Mouse (Mus musculus): ENCODE results near the gene Krr1. TPM values are rescaled to one million over a fixed set of nuclear protein-coding genes. Genes with fewer than 3 reads are reported as not detected.
A peak's percentile ranks its signal among the peaks of the same experiment; 100 is the strongest.

Gene Krr1
- 47.4 and 47.6 TPM in 2 replicates for polyA plus RNA-seq (2014; fragmentation: Nextera tagmentation; extraction: Ambion mirVana)

DNA sequence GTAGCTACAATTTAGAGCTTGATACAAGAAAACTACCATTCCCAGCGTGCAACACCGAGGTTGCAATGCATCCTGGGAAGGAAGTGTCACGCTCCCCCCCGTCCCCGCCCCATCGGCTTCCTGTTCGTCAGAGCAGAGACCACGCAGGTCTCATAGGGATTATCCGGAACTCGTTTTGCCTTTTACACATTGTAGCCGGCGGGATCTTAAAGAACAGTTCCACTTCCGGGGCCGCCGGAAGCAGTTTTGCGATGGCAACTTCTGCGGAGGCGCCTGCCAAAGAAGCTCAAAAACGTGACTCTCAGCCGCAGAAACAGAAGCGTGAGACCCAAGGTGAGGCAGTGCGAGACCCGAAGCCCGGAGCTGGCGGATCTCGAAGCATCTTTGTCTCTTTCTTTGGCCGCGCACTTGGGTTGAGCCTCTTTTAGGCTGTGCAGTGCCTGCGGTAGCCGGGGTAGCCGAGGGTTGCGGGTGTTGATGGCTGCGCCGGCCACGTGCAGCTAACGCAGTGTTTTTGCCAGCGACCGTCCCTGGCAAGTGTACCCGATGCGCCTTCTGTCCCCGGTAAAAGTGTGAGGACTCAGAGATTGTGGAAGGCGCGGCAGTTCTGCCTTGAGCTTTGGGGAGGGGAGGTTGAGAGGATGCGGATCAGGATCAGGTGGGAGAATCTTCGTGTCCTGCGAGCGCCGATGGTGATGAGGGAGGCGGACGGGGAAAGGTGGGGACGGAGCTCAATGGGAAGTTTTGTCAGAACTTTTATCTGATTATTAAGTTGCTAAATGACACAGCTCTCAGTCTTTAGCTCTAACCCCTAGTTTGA, at the start of gene Krr1:
Krr1 (plus strand) TSS at position 123 of the 820 bp plus-strand sequence.
- Histone ChIP-seq H3K9me3 (ENCODE audit: control insufficient read depth, low read length) (no peaks in the 10 kb centered on the region), H3K4me2 (ENCODE audit: low read length) (peak within 1 kb of the TSS; percentile 77), H3K27me3 (replicated peaks; ENCODE audit: control insufficient read depth, insufficient read depth, low read length) (no peaks in the 10 kb centered on the region), H3K9ac (ENCODE audit: low read length) (peak within 1 kb of the TSS; percentile 70), H3K4me3 (ENCODE audit: low read depth, low read length) (peak within 1 kb of the TSS; percentile 63), H3K36me3 (ENCODE audit: control insufficient read depth, insufficient read depth, low read length) (peaks cover 16% of the 10 kb centered on the region), H3K4me1 (replicated peaks; ENCODE audit: control insufficient read depth, insufficient read depth, low read length) (peaks cover 6% of the 10 kb centered on the region), H3K27ac (ENCODE audit: low read depth) (peak within 1 kb of the TSS; percentile 51; the same call in 1 of the 2 replicates)
- peak; percentile 93 for ATAC-seq (replicated peaks; ENCODE audit: low FRiP score, low TSS enrichment, low read depth)
- peak; percentile 93 for DNase-seq (ENCODE audit: low spot score)
- WGBS = 1% methylated on average over 51 of the region's 51 CpGs

DNA sequence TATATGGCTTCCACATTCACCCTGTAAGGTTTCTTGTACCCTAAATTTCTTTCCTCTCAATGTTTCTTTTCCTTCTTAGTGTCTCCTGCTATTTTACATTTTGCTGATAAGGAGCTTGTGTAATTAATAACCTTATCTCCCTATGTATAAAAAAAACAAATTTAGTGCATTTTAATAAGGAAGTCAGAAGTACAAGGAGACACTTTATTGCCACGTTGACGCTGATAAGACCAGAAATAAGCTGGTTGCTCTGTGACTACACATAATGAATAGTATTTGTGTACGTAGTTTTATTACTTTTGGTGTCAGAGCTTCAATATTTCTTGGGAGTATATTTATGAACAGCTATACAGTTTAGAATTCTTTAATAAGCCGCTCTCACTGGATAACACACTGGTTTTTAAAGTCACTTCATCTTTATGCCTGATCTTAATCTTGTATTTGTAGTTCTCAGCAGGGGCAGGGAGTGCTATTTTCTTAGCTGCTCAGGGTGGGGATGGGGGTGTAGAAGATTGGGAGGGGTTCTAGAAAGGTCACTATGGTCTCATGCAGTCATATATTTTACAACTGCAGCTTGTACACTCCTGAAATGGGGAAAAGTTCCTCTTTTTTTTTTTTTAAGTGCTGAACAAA, 48.8 kb upstream of the Krr1 start:
- WGBS = 60% methylated on average over 4 of the region's 4 CpGs

DNA sequence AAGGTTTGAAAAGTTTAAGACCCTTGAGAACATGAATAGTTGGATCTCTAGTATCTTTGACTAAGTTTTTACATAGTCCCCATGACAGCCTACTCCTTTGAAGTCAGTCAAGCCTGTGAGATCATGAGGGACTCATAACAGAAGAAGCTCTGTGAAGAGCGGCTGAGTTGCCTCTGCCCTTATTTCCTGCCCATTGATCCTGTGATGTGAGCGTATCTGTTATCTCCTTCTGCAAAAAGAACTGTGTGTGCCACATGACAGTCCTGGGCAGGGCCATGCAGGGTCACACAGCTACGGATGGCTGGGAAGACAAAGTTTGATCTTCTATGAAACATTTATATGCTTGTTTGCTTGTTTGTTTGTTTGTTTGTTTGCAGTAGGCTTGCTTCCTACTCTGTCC, 48.3 kb upstream of the Krr1 start:
- no peak overlapping the region for H3K4me2 ChIP-seq (ENCODE audit: low read length)
- DNase-seq (ENCODE audit: low spot score) = no peak
- no peaks in the 10 kb centered on the region for H3K27me3 ChIP-seq (replicated peaks; ENCODE audit: control insufficient read depth, insufficient read depth, low read length)
- H3K36me3 ChIP-seq (ENCODE audit: control insufficient read depth, insufficient read depth, low read length) = no peaks in the 10 kb centered on the region
- H3K9ac ChIP-seq (ENCODE audit: low read length) = no peak overlapping the region
- WGBS = 66% methylated on average over 3 of the region's 3 CpGs
- no peaks in the 10 kb centered on the region for H3K9me3 ChIP-seq (ENCODE audit: control insufficient read depth, low read length)
- no peak overlapping the region for H3K27ac ChIP-seq (ENCODE audit: low read depth)
- H3K4me1 ChIP-seq (replicated peaks; ENCODE audit: control insufficient read depth, insufficient read depth, low read length) = peaks cover 6% of the 10 kb centered on the region; the same call in 1 of the 2 replicates
- no peak overlapping the region for H3K4me3 ChIP-seq (ENCODE audit: low read depth, low read length)
- ATAC-seq (replicated peaks; ENCODE audit: low FRiP score, low TSS enrichment, low read depth) = peak; percentile 26; the same call in 1 of the 2 replicates

More for the DNA sequence above, 48.8 kb upstream of the Krr1 start:
- Histone ChIP-seq H3K27ac (ENCODE audit: low read depth) (no peak overlapping the region), H3K4me2 (ENCODE audit: low read length) (no peak overlapping the region), H3K4me3 (ENCODE audit: low read depth, low read length) (no peak overlapping the region), H3K9me3 (ENCODE audit: control insufficient read depth, low read length) (no peaks in the 10 kb centered on the region), H3K4me1 (replicated peaks; ENCODE audit: control insufficient read depth, insufficient read depth, low read length) (peaks cover 6% of the 10 kb centered on the region; the same call in 1 of the 2 replicates), H3K36me3 (ENCODE audit: control insufficient read depth, insufficient read depth, low read length) (no peaks in the 10 kb centered on the region), H3K9ac (ENCODE audit: low read length) (no peak overlapping the region), H3K27me3 (replicated peaks; ENCODE audit: control insufficient read depth, insufficient read depth, low read length) (no peaks in the 10 kb centered on the region)
- ATAC-seq (replicated peaks; ENCODE audit: low FRiP score, low TSS enrichment, low read depth) = peak; percentile 64
- no peak for DNase-seq (ENCODE audit: low spot score)

DNA sequence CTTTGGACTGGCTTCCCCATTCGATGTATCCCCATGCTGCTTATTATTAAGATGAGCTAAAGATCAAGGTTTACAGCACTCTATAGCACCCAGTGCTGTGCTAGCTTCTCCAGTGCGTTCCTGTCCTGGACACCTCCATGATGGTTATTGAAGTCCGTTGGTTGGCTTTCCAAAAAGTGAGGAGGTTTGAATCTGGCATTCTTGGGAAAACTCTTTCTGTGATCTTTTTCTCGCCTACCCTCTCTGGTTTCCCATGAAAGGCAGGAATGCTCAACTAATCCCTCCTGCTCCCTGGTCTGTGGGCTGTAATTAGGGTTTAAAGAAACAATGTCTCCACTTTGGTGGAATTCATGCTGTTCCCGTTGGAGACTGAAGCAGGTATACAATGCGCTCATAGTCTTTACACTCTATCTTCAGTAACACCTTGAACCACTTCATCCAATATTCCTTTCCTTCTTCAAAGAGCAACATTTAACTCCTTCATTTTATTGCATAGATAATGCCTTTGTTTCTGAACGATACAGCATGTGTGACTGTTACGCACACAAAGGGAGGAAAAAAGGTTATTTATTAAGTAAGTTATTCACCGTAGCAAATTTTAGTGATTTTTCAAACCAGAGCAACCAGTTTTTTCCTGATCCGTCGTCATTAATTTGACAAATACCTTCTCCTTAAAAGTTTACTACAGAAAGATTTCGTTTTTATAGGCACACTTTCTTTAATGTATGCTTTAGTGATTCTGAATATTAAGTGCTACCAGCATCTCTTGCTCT, 47.6 kb upstream of the Krr1 start:
- Histone ChIP-seq H3K4me1 (replicated peaks; ENCODE audit: control insufficient read depth, insufficient read depth, low read length) (peaks cover 6% of the 10 kb centered on the region; the same call in 1 of the 2 replicates), H3K4me3 (ENCODE audit: low read depth, low read length) (no peak overlapping the region), H3K27me3 (replicated peaks; ENCODE audit: control insufficient read depth, insufficient read depth, low read length) (no peaks in the 10 kb centered on the region), H3K9me3 (ENCODE audit: control insufficient read depth, low read length) (no peaks in the 10 kb centered on the region), H3K27ac (ENCODE audit: low read depth) (0 out of 2 replicates have a peak overlapping the region, but pooled peaks have one; percentile 38), H3K4me2 (ENCODE audit: low read length) (peak overlapping the region; percentile 35), H3K36me3 (ENCODE audit: control insufficient read depth, insufficient read depth, low read length) (no peaks in the 10 kb centered on the region), H3K9ac (ENCODE audit: low read length) (0 out of 2 replicates have a peak overlapping the region, but pooled peaks have one; percentile 10)
- DNase-seq (ENCODE audit: low spot score) = no peak
- WGBS = 48% methylated on average over 12 of the region's 12 CpGs
- ATAC-seq (replicated peaks; ENCODE audit: low FRiP score, low TSS enrichment, low read depth) = 0 out of 2 replicates have a peak, but pooled peaks have one; percentile 38

- H3K4me2 ChIP-seq (ENCODE audit: low read length) = peak overlapping the region; percentile 35
- 2% methylated on average over 10 of the region's 10 CpGs for WGBS
- H3K36me3 ChIP-seq (ENCODE audit: control insufficient read depth, insufficient read depth, low read length) = no peaks in the 10 kb centered on the region
- H3K4me3 ChIP-seq (ENCODE audit: low read depth, low read length) = no peak overlapping the region
- DNase-seq (ENCODE audit: low spot score) (peak; percentile 97), ATAC-seq (replicated peaks; ENCODE audit: low FRiP score, low TSS enrichment, low read depth) (peak; percentile 85)
- H3K9me3 ChIP-seq (ENCODE audit: control insufficient read depth, low read length) = no peaks in the 10 kb centered on the region
- no peaks in the 10 kb centered on the region for H3K27me3 ChIP-seq (replicated peaks; ENCODE audit: control insufficient read depth, insufficient read depth, low read length)
- H3K27ac ChIP-seq (ENCODE audit: low read depth) = 0 out of 2 replicates have a peak overlapping the region, but pooled peaks have one; percentile 38
- H3K9ac ChIP-seq (ENCODE audit: low read length) = 0 out of 2 replicates have a peak overlapping the region, but pooled peaks have one; percentile 10
- peaks cover 6% of the 10 kb centered on the region; the same call in 1 of the 2 replicates for H3K4me1 ChIP-seq (replicated peaks; ENCODE audit: control insufficient read depth, insufficient read depth, low read length)
Measured at GRCm38 (mm10) chr10:111925489-111925860, 47.0 kb upstream of the Krr1 start.

GRCm38 (mm10) chr10:111932621-111933345, 39.7 kb upstream of the Krr1 start:
- WGBS = 58% methylated on average over 11 of the region's 11 CpGs

DNA sequence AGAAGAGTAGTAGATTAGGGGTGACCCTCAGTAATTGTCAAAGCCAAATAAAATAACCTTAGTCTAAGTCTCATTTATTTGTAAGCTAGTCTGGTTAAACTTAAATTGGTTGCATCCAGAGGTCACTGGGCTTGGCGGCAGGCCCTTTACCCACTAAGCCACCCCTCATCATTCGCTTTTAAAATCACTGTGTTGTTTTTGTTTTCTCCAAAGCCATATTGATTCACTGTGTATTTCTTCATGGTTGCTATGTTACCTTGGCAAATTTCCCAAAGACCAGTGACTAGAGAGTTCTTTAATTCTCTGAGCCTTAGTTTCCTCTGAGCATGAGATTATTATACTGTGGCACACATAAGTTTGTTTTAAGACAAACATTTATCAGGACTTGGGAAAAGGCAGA, 37.3 kb upstream of the Krr1 start:
- DNase-seq (ENCODE audit: low spot score) (no peak), ATAC-seq (replicated peaks; ENCODE audit: low FRiP score, low TSS enrichment, low read depth) (no peak)
- H3K4me2 ChIP-seq (ENCODE audit: low read length) = no peak overlapping the region
- 94% methylated on average over 2 of the region's 2 CpGs for WGBS
- H3K9ac ChIP-seq (ENCODE audit: low read length) = no peak overlapping the region
- 0 out of 2 replicates have a peak, but pooled peaks cover 3% of the 10 kb centered on the region for H3K4me1 ChIP-seq (replicated peaks; ENCODE audit: control insufficient read depth, insufficient read depth, low read length)
- H3K9me3 ChIP-seq (ENCODE audit: control insufficient read depth, low read length) = no peaks in the 10 kb centered on the region
- no peaks in the 10 kb centered on the region for H3K27me3 ChIP-seq (replicated peaks; ENCODE audit: control insufficient read depth, insufficient read depth, low read length)
- H3K4me3 ChIP-seq (ENCODE audit: low read depth, low read length) = no peak overlapping the region
- no peaks in the 10 kb centered on the region for H3K36me3 ChIP-seq (ENCODE audit: control insufficient read depth, insufficient read depth, low read length)
- no peak overlapping the region for H3K27ac ChIP-seq (ENCODE audit: low read depth)

More at GRCm38 (mm10) chr10:111932621-111933345, 39.7 kb upstream of the Krr1 start:
- no peaks in the 10 kb centered on the region for H3K36me3 ChIP-seq (ENCODE audit: control insufficient read depth, insufficient read depth, low read length)
- no peak overlapping the region for H3K4me3 ChIP-seq (ENCODE audit: low read depth, low read length)
- H3K9me3 ChIP-seq (ENCODE audit: control insufficient read depth, low read length) = no peaks in the 10 kb centered on the region
- H3K4me2 ChIP-seq (ENCODE audit: low read length) = no peak overlapping the region
- no peak overlapping the region for H3K27ac ChIP-seq (ENCODE audit: low read depth)
- no peaks in the 10 kb centered on the region for H3K27me3 ChIP-seq (replicated peaks; ENCODE audit: control insufficient read depth, insufficient read depth, low read length)
- no peak for ATAC-seq (replicated peaks; ENCODE audit: low FRiP score, low TSS enrichment, low read depth)
- 0 out of 2 replicates have a peak, but pooled peaks cover 3% of the 10 kb centered on the region for H3K4me1 ChIP-seq (replicated peaks; ENCODE audit: control insufficient read depth, insufficient read depth, low read length)
- H3K9ac ChIP-seq (ENCODE audit: low read length) = no peak overlapping the region
- no peak for DNase-seq (ENCODE audit: low spot score)

All from intestine, embryonic 14.5 days (tissue).